Mouse (Mus musculus) forebrain, embryonic 13.5 days (tissue): ENCODE measurements at regions not wholly inside any gene's neighbourhood (a gene's known extent, or its start where the extent isn't known, plus 50 kb on each side); places are given as distances from the start of the nearest gene placed in this dataset.

Experiments
- ATAC-seq: fragments of 200-750 bp; cut with Nextera tagmentation; 2 replicates; pipeline ENCODE4 v1.8.0; 2017
- H3K27ac ChIP-seq: fragments of 300-500 bp; sonication (generic); 2 replicates; pipeline ENCODE4 v1.5.1; 2015; ENCODE audit warnings: inconsistent platforms, mild to moderate bottlenecking, moderate library complexity
- H3K27me3 ChIP-seq: fragments of 300-500 bp; sonication (generic); 2 replicates; pipeline ENCODE4 v1.6.1; 2015; ENCODE audit warnings: mild to moderate bottlenecking, inconsistent platforms
- H3K36me3 ChIP-seq: fragments of 300-500 bp; sonication (generic); 2 replicates; pipeline ENCODE4 v1.6.1; 2015; ENCODE audit warnings: mild to moderate bottlenecking, inconsistent platforms; ENCODE audit not compliant: poor library complexity, severe bottlenecking
- H3K4me1 ChIP-seq: fragments of 300-500 bp; sonication (generic); 2 replicates; pipeline ENCODE4 v1.6.1; 2015; ENCODE audit warnings: inconsistent platforms
- H3K4me2 ChIP-seq: fragments of 300-500 bp; sonication (generic); 2 replicates; pipeline ENCODE4 v1.6.1; 2015; ENCODE audit warnings: inconsistent platforms, mild to moderate bottlenecking, moderate library complexity
- H3K4me3 ChIP-seq: fragments of 300-500 bp; sonication (generic); 2 replicates; pipeline ENCODE4 v1.5.1; 2015; ENCODE audit warnings: mild to moderate bottlenecking, inconsistent platforms
- H3K9ac ChIP-seq: fragments of 300-500 bp; sonication (generic); 2 replicates; pipeline ENCODE4 v1.6.1; 2015; ENCODE audit warnings: mild to moderate bottlenecking, inconsistent platforms
- H3K9me3 ChIP-seq: fragments of 300-500 bp; sonication (generic); replicated peaks from 2 replicates; pipeline ENCODE4 v1.6.1; 2016; ENCODE audit warnings: inconsistent platforms
- WGBS: fragments of 180-500 bp; shearing (Covaris S2); methylation state at CpG from one replicate; pipeline ENCODE4 v1.1.7; 2015; 5-methylcytosine and 5-hydroxymethylcytosine counted together

- Histone ChIP-seq H3K27me3 (no peaks in the 10 kb centered on the region), H3K27ac (no peak overlapping the region), H3K36me3 (no peaks in the 10 kb centered on the region), H3K4me3 (no peak overlapping the region), H3K9ac (no peak overlapping the region), H3K4me2 (no peak overlapping the region), H3K4me1 (peaks cover 14% of the 10 kb centered on the region), H3K9me3 (no peaks in the 10 kb centered on the region)
- no peak for ATAC-seq
- WGBS, result 88% methylated on average over 3 of the region's 3 CpGs
Measured at GRCm38 (mm10) chr10:91234709-91235108, 53.6 kb upstream of the Tmpo start.
